Mouse (Mus musculus) midbrain, embryonic 16.5 days (tissue): ENCODE measurements around the gene Prmt8. TPM values are rescaled to one million over a fixed set of nuclear protein-coding genes. Genes with fewer than 3 reads are reported as not detected.

Source experiments
- ATAC-seq: fragments of 200-750 bp; cut with Nextera tagmentation; 2 replicates; pipeline ENCODE4 v1.8.0; 2017; ENCODE audit warnings: moderate TSS enrichment
- H3K27ac ChIP-seq: fragments of 300-500 bp; sonication (generic); 2 replicates; pipeline ENCODE4 v1.5.1; 2014; ENCODE audit warnings: mild to moderate bottlenecking, low read length, mixed read lengths
- H3K27me3 ChIP-seq: fragments of 300-500 bp; sonication (generic); 2 replicates; pipeline ENCODE4 v1.6.1; 2014; ENCODE audit warnings: low read depth, low read length, mixed read lengths; ENCODE audit not compliant: control insufficient read depth, insufficient read depth
- H3K36me3 ChIP-seq: fragments of 300-500 bp; sonication (generic); 2 replicates; pipeline ENCODE4 v1.6.1; 2014; ENCODE audit warnings: mild to moderate bottlenecking, low read length, moderate library complexity, mixed read lengths; ENCODE audit not compliant: control insufficient read depth, insufficient read depth
- H3K4me1 ChIP-seq: fragments of 300-500 bp; sonication (generic); 2 replicates; pipeline ENCODE4 v1.6.1; 2014; ENCODE audit warnings: mild to moderate bottlenecking, low read length, mixed read lengths; ENCODE audit not compliant: control insufficient read depth, insufficient read depth
- H3K4me2 ChIP-seq: fragments of 300-500 bp; sonication (generic); 2 replicates; pipeline ENCODE4 v1.6.1; 2014; ENCODE audit warnings: mild to moderate bottlenecking, low read length, mixed read lengths
- H3K4me3 ChIP-seq: fragments of 300-500 bp; sonication (generic); 2 replicates; pipeline ENCODE4 v1.5.1; 2014; ENCODE audit warnings: low read depth, mild to moderate bottlenecking, low read length, moderate library complexity, mixed read lengths
- H3K9ac ChIP-seq: fragments of 300-500 bp; sonication (generic); 2 replicates; pipeline ENCODE4 v1.6.1; 2014; ENCODE audit warnings: low read depth, low read length, mixed read lengths
- H3K9me3 ChIP-seq: fragments of 300-500 bp; sonication (generic); replicated peaks from 2 replicates; pipeline ENCODE4 v1.6.1; 2014; ENCODE audit warnings: mild to moderate bottlenecking, low read length, mixed read lengths; ENCODE audit not compliant: control insufficient read depth, poor library complexity, severe bottlenecking
- WGBS: fragments of 180-500 bp; shearing (Covaris S2); extraction: QIAGEN DNeasy Blood & Tissue Kit; methylation state at CpG from one replicate; pipeline ENCODE4 v1.1.7; 2014; 5-methylcytosine and 5-hydroxymethylcytosine counted together
- polyA plus RNA-seq: library from polyadenylated mRNA; unstranded; fragments of >200 nt; fragmentation: Nextera tagmentation; extraction: Ambion mirVana; gene quantifications from 2 replicates; pipeline ENCODE4 v1.2.1, GENCODE M21; 2015

Gene Prmt8
- polyA plus RNA-seq, 1 experiment from 2014 or later = 26.1 TPM

DNA sequence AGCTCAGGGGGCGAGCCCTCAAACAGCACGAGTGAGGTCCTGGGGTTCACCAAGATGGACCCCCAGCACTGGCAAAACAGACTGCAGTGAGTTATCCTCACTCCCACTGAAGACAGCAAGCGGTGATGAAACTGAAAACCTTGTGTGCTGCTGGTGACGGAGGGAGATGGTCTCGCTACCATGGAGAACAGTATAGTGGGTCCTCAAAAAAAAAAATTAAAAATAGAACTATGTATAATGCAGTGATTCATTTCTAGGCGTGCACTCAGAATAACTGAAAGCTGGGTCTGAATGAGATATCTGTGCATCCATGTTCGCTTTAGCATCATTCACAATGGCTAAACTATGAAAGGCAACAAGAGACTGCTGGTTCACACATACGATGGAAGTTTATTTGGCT lies 20.5 kb downstream of the Prmt8 start:
- Histone ChIP-seq H3K36me3 (no peaks in the 10 kb centered on the region), H3K27me3 (no peaks in the 10 kb centered on the region), H3K9me3 (no peaks in the 10 kb centered on the region), H3K9ac (no peak overlapping the region), H3K4me3 (no peak overlapping the region), H3K27ac (no peak overlapping the region), H3K4me2 (no peak overlapping the region), H3K4me1 (peaks cover 6% of the 10 kb centered on the region)
- WGBS = 87% methylated on average over 8 of the region's 8 CpGs
- ATAC-seq = no peak

DNA sequence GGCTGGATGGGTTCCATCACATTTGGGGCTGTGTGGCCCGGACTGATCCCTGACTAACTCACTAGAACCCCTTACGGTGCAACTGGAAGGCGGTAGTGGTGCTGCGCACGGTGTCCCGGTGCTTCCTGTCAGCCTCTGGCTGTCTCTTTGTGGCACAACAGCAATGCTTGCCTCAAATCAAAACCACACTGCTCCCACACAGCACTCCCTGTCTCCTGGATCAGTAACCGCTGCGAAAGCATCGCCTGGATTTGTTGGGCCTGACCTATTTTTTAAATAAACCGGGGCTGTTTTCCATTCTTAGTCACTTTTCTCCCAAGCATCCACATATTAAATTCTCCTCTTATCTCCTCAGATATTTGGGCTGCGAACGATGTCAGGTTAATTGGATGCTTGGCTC lies 27.0 kb downstream of the Prmt8 start:
- no peak overlapping the region for H3K9ac ChIP-seq
- no peaks in the 10 kb centered on the region for H3K9me3 ChIP-seq
- no peak overlapping the region for H3K27ac ChIP-seq
- WGBS = 83% methylated on average over 12 of the region's 12 CpGs
- no peak for ATAC-seq
- H3K4me2 ChIP-seq = no peak overlapping the region
- no peaks in the 10 kb centered on the region for H3K27me3 ChIP-seq
- no peak overlapping the region for H3K4me3 ChIP-seq
- no peaks in the 10 kb centered on the region for H3K36me3 ChIP-seq
- H3K4me1 ChIP-seq = peaks cover 9% of the 10 kb centered on the region

DNA sequence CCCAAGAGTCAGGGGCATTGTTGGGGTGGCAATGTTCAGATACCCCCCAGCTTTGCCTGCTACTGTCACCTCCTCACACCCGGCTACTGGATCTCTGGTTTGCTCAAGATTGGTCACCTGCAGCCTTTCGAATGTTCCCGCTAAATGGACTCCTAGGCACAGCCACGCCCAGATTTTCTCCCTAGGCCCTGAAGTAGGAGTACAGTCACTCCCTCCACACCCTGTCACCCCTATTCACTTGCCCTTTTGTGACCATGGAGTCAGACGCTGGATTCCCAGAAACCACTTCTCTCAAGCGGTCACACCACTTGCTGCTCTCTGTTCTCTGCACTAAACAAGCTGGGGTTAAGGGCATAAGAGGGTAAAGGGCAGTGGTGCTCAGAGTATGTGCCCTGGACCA lies 28.1 kb downstream of the Prmt8 start:
- peaks cover 13% of the 10 kb centered on the region for H3K4me1 ChIP-seq
- no peak overlapping the region for H3K27ac ChIP-seq
- H3K9ac ChIP-seq = no peak overlapping the region
- no peak for ATAC-seq
- 80% methylated on average over 6 of the region's 6 CpGs for WGBS
- no peak overlapping the region for H3K4me3 ChIP-seq
- H3K9me3 ChIP-seq = no peaks in the 10 kb centered on the region
- no peak overlapping the region for H3K4me2 ChIP-seq
- H3K36me3 ChIP-seq = no peaks in the 10 kb centered on the region
- no peaks in the 10 kb centered on the region for H3K27me3 ChIP-seq

DNA sequence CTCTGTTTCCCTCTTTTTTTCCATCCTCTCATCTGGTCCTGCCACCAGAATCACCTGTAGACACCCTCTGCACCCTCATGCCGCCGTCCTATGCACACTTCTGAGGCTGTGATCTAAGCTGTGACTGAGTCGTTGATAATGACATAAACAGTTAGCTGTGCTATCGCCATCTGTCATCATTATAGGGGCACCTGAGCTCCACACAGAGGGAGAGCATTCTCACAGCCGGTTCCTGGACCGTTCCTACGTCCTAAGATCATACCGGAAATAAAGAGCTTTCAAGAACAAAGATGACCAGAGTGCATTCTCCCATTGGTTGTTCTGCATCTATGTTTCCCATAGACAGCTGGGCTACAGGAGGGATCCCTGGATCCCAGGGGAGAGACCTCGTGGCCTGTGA lies 28.6 kb downstream of the Prmt8 start:
- ATAC-seq = no peak
- Histone ChIP-seq H3K4me3 (no peak overlapping the region), H3K9me3 (no peaks in the 10 kb centered on the region), H3K27me3 (no peaks in the 10 kb centered on the region), H3K27ac (no peak overlapping the region), H3K4me2 (no peak overlapping the region), H3K9ac (no peak overlapping the region), H3K4me1 (peaks cover 18% of the 10 kb centered on the region), H3K36me3 (no peaks in the 10 kb centered on the region)
- WGBS = 56% methylated on average over 9 of the region's 9 CpGs

DNA sequence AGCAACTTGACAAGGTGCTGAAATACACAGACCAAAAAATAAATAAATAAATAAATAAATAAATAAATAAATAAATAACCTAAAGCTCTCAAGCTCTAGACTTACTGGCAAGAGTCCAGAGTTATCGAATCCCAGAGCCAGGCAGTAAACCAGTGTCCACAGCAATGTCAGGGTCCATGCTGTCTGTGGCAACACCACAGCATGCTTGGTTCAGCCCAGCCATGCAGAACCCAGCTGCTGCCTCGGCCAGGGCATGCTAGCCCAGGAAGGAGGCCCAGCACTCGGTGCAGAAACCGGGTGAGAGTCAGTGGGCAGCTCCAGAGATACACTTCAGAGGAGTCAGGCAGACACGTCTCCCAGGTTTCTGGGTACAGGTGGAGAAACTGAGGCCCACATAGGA lies 29.4 kb downstream of the Prmt8 start:
- Histone ChIP-seq H3K27me3 (no peaks in the 10 kb centered on the region), H3K4me1 (peaks cover 25% of the 10 kb centered on the region), H3K27ac (no peak overlapping the region), H3K9ac (no peak overlapping the region), H3K4me3 (no peak overlapping the region), H3K9me3 (no peaks in the 10 kb centered on the region), H3K36me3 (no peaks in the 10 kb centered on the region), H3K4me2 (no peak overlapping the region)
- ATAC-seq = no peak
- 72% methylated on average over 5 of the region's 5 CpGs for WGBS

DNA sequence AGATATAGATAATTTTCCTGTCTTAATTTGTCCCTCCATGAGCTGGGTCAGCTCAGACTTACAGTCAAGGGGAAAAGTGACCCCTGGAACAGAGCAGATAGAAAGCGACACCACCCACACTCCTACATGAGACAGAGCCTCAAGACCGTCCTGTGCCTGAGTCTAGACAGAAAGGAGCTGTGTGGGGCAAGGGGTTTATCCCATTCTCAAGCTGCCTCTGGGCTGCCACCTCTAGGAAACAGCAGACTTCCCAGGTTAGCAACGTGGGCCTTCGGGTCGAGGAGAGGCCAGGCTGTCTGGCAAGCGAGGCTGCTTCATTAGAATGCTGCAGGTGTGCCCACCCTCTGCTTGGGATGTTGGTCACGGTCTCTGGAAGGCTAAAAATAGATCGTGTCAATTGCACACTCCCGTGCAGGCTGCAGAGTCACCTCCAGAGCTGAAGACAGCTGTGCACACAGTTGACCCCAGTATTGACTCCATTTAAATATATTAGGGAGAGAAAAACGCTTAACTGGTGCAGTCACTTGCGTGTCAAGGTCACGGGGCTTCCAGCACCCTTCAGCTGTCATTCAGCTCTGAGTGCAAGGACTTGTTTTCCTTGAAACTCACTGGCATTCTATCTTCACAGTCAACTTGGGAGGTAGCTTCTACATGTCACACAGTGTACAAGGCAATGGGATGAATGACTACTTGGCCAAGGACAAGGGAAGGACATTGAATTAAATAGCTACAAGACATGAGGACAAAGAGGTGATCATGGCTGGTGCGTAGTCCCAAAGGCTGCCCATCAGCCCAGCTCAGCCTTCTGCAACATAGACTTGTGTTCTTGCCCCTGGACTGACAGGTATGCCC lies 33.9 kb downstream of the Prmt8 start:
- H3K4me1 ChIP-seq = peaks cover 15% of the 10 kb centered on the region
- no peaks in the 10 kb centered on the region for H3K27me3 ChIP-seq
- H3K4me2 ChIP-seq = peak overlapping the region; percentile 21
- no peaks in the 10 kb centered on the region for H3K9me3 ChIP-seq
- no peak overlapping the region for H3K9ac ChIP-seq
- WGBS = 26% methylated on average over 13 of the region's 13 CpGs
- ATAC-seq = peak; percentile 84
- peak overlapping the region; percentile 50 for H3K27ac ChIP-seq
- no peaks in the 10 kb centered on the region for H3K36me3 ChIP-seq
- no peak overlapping the region for H3K4me3 ChIP-seq

DNA sequence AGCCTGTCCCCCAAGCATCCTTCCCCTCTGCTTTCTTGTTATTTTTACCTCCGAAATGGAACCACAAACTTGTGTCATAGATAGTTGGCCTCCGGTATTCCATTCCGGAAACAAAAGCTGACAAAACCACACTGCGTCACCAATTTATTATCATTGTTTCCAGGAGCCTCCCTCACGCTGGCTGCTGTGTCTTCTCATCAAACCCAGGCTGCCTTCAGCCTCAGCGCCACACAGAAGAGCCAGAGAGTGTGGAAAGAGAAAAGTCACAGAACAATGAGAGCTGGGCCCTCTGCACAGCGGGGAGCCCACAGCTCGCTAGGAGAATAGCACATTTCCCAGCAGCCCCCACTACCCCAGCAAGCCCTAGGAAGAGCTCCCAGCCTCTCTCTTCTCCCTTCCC lies 46.1 kb downstream of the Prmt8 start:
- WGBS = 28% methylated on average over 8 of the region's 8 CpGs
- H3K9ac ChIP-seq = no peak overlapping the region
- H3K27ac ChIP-seq = no peak overlapping the region
- ATAC-seq = no peak
- H3K36me3 ChIP-seq = no peaks in the 10 kb centered on the region
- peaks cover 4% of the 10 kb centered on the region for H3K4me1 ChIP-seq
- no peak overlapping the region for H3K4me2 ChIP-seq
- no peaks in the 10 kb centered on the region for H3K9me3 ChIP-seq
- no peak overlapping the region for H3K4me3 ChIP-seq
- no peaks in the 10 kb centered on the region for H3K27me3 ChIP-seq

DNA sequence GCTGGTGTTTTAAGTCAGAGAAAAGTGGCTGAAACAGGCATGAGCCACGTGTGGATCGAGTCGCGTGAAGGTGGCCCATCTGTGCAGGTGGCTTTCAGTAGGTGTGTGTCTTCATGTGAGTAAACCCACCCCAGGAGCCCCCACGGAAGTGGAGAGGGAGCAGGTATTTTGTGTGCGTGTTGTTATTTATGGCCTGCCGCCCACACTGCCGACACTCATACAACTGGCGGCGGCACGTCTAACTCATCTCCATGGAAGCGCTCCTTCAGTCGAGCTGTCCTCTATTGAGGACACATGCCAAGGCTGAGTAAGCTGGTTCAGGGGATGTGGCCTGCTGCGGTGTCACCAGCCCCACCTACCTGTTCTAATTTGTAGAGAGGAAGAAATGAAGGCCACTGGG lies 49.4 kb downstream of the Prmt8 start:
- Histone ChIP-seq H3K4me2 (no peak overlapping the region), H3K36me3 (no peaks in the 10 kb centered on the region), H3K9me3 (no peaks in the 10 kb centered on the region), H3K27ac (no peak overlapping the region), H3K27me3 (no peaks in the 10 kb centered on the region), H3K4me1 (peaks cover 15% of the 10 kb centered on the region), H3K4me3 (no peak overlapping the region), H3K9ac (no peak overlapping the region)
- no peak for ATAC-seq
- 84% methylated on average over 14 of the region's 14 CpGs for WGBS

DNA sequence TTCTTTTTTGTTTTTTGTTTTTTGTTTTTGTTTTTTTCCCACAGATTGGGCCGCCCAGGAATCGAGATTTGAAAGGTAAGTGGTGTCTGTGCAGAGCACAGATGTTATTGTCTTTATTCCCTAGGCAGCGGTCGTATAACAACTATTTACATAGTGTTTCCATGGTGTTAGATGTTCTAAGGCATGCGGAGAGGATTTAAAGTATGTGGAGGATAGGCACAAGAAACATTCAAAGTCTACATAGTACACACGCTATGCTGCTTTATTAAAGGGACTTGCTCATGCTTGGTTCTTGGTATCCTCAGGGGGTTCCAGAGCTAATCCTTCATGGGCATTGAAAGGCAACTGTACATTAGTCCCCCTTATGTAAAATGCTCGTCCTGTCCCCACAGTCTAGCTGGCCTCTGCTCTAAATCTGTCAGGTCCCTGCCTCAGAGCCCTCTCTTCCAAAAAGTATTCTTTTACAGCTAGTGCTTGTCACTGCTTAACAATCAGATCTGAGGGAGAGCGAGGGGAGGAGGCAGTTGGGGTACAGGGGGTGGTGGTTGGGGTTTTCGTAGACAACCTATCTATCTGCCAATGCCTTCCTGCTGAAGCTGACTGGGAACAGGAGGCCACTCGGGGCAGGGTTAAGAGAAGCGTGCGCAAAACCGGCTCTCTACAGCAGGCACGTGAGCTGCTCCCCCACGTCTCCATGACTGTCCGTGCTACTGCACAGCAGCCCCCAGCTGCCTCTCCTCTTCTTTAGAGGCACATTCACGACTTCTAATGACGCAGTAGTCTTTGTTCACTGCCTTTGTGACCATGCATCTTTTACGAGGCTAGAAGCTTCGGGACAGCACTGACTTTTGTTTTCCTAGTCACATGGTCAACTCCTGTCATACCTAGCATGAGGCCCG lies 51.8 kb downstream of the Prmt8 start:
- H3K9ac ChIP-seq = peak overlapping the region; percentile 16; the same call in 1 of the 2 replicates
- WGBS = 9% methylated on average over 20 of the region's 21 CpGs
- H3K4me2 ChIP-seq = peak overlapping the region; percentile 46
- H3K36me3 ChIP-seq = no peaks in the 10 kb centered on the region
- peak; percentile 66 for ATAC-seq
- H3K27ac ChIP-seq = peak overlapping the region; percentile 15; the same call in 1 of the 2 replicates
- no peak overlapping the region for H3K4me3 ChIP-seq
- peaks cover 12% of the 10 kb centered on the region for H3K4me1 ChIP-seq
- no peaks in the 10 kb centered on the region for H3K27me3 ChIP-seq
- H3K9me3 ChIP-seq = no peaks in the 10 kb centered on the region
